Mouse (Mus musculus): ENCODE data around the gene Eif4e3. TPM values are rescaled to one million over a fixed set of nuclear protein-coding genes. Genes with fewer than 3 reads are reported as not detected.

Eif4e3 gene
- 13.2 and 14.4 TPM in 2 replicates for polyA plus RNA-seq (2015; fragmentation: Nextera tagmentation; extraction: Ambion mirVana)

GRCm38 (mm10) chr6:99666318-99667171, at the start of gene Eif4e3, which contains the start of gene Gm20696:
TSS of gene Eif4e3 (minus strand) at chr6:99666771.
TSS of gene Gm20696 (minus strand) at chr6:99666797.

GRCm38 (mm10) chr6:99692206-99692915, 25.8 kb upstream of the Eif4e3 start, which contains the start of gene Gpr27:
TSS of gene Gpr27 (plus strand) at chr6:99692679.

Other genes starting within 250 kb of the Eif4e3 start
- gene Foxp1, start 144.1 kb downstream of the Eif4e3 start, polyA plus RNA-seq (2015; fragmentation: Nextera tagmentation; extraction: Ambion mirVana), result 41.8 and 44.7 TPM in 2 replicates
- 2.0 and 3.0 TPM in 2 replicates for gene Gm20696, start within 50 bp of the Eif4e3 start, polyA plus RNA-seq (2015; fragmentation: Nextera tagmentation; extraction: Ambion mirVana)
- 3.9 and 7.4 TPM in 2 replicates for gene Gpr27, start 25.9 kb upstream of the Eif4e3 start, polyA plus RNA-seq (2015; fragmentation: Nextera tagmentation; extraction: Ambion mirVana)
- gene Prok2, start 59.6 kb upstream of the Eif4e3 start, polyA plus RNA-seq (2015; fragmentation: Nextera tagmentation; extraction: Ambion mirVana), result 0.08 and 0.17 TPM in 2 replicates

All from adrenal gland, postnatal 0 days (tissue).